Mouse (Mus musculus) hindlimb bud, embryonic 11.5 days (tissue): ENCODE results near the gene Pold2.

ENCODE experiments used
- DNase-seq: peaks from one replicate; pipeline ENCODE4 v3.0.0-alpha.2; 2012; ENCODE audit warnings: low read depth, low spot score; ENCODE audit errors: extremely low spot score

The Pold2 gene

GRCm38 (mm10) chr11:5859883-5860550, 18.1 kb downstream of the Pold2 start:
- DNase-seq: no peak

GRCm38 (mm10) chr11:5858723-5859122, 19.4 kb downstream of the Pold2 start:
- no peak for DNase-seq

- no peak for DNase-seq
Observed at GRCm38 (mm10) chr11:5856479-5857130, 21.5 kb downstream of the Pold2 start.

GRCm38 (mm10) chr11:5855902-5856301, 22.2 kb downstream of the Pold2 start:
- DNase-seq: no peak

GRCm38 (mm10) chr11:5855481-5855880, 22.6 kb downstream of the Pold2 start:
- DNase-seq: no peak

- DNase-seq: no peak
Observed at GRCm38 (mm10) chr11:5852314-5852713, 25.8 kb downstream of the Pold2 start.

- DNase-seq: no peak
Observed at GRCm38 (mm10) chr11:5851021-5851736, 26.9 kb downstream of the Pold2 start.

GRCm38 (mm10) chr11:5850452-5850851, 27.6 kb downstream of the Pold2 start:
- DNase-seq: no peak

GRCm38 (mm10) chr11:5849316-5849715, 28.8 kb downstream of the Pold2 start:
- no peak for DNase-seq

- DNase-seq: no peak
Observed at GRCm38 (mm10) chr11:5848741-5849140, 29.4 kb downstream of the Pold2 start.

GRCm38 (mm10) chr11:5846639-5847345, 31.3 kb downstream of the Pold2 start:
- no peak for DNase-seq

GRCm38 (mm10) chr11:5843131-5843530, 35.0 kb downstream of the Pold2 start:
- no peak for DNase-seq

GRCm38 (mm10) chr11:5841751-5842150, 36.3 kb downstream of the Pold2 start:
- DNase-seq: no peak

- DNase-seq: no peak
Observed at GRCm38 (mm10) chr11:5840346-5840745, 37.7 kb downstream of the Pold2 start.

GRCm38 (mm10) chr11:5837251-5838246, 40.5 kb downstream of the Pold2 start, which contains the start of gene Polm:
TSS of gene Polm (minus strand) at chr11:5838016.
- peak; percentile 88 for DNase-seq

GRCm38 (mm10) chr11:5836126-5836525, 42.0 kb downstream of the Pold2 start:
- DNase-seq: no peak

- DNase-seq: no peak
Observed at GRCm38 (mm10) chr11:5835057-5835456, 43.0 kb downstream of the Pold2 start.

- no peak for DNase-seq
Observed at GRCm38 (mm10) chr11:5834506-5834905, 43.6 kb downstream of the Pold2 start.

- DNase-seq: no peak
Observed at GRCm38 (mm10) chr11:5829327-5829726, 48.8 kb downstream of the Pold2 start.

GRCm38 (mm10) chr11:5828509-5829191, 49.4 kb downstream of the Pold2 start:
- DNase-seq: no peak
